Mouse (Mus musculus): ENCODE data around the gene Lamb3.
A peak's percentile ranks its signal among the peaks of the same experiment; 100 is the strongest.

The Lamb3 gene

GRCm38 (mm10) chr1:193201383-193201778, 6.1 kb upstream of the Lamb3 start, which contains the start of gene Traf3ip3:
Gene Traf3ip3, minus strand, starts transcription at chr1:193201703.
- DNase-seq (ENCODE audit: low read depth) = no peak

- no peak for DNase-seq (ENCODE audit: low read depth)
These were observed 3.7 kb upstream of the Lamb3 start for GRCm38 (mm10) chr1:193203821-193204220.

- DNase-seq (ENCODE audit: low read depth) = no peak
These were observed 2.1 kb upstream of the Lamb3 start for GRCm38 (mm10) chr1:193205431-193205830.

GRCm38 (mm10) chr1:193208178-193208577, 679 bp downstream of the Lamb3 start:
- peak; percentile 30 for DNase-seq (ENCODE audit: low read depth)

GRCm38 (mm10) chr1:193211371-193211770, 3.9 kb downstream of the Lamb3 start:
- no peak for DNase-seq (ENCODE audit: low read depth)

- DNase-seq (ENCODE audit: low read depth) = no peak
These were observed 6.6 kb downstream of the Lamb3 start for GRCm38 (mm10) chr1:193214053-193214452.

GRCm38 (mm10) chr1:193216000-193216399, 8.5 kb downstream of the Lamb3 start:
- no peak for DNase-seq (ENCODE audit: low read depth)

- DNase-seq (ENCODE audit: low read depth) = no peak
These were observed 12.9 kb downstream of the Lamb3 start for GRCm38 (mm10) chr1:193220408-193220807.

GRCm38 (mm10) chr1:193225531-193225930, 18.0 kb downstream of the Lamb3 start:
- DNase-seq (ENCODE audit: low read depth) = no peak

GRCm38 (mm10) chr1:193226114-193226513, 18.6 kb downstream of the Lamb3 start:
- no peak for DNase-seq (ENCODE audit: low read depth)

GRCm38 (mm10) chr1:193226724-193227522, 19.4 kb downstream of the Lamb3 start:
- DNase-seq (ENCODE audit: low read depth) = peak; percentile 6

- DNase-seq (ENCODE audit: low read depth) = no peak
These were observed 20.0 kb downstream of the Lamb3 start for GRCm38 (mm10) chr1:193227537-193227936.

- no peak for DNase-seq (ENCODE audit: low read depth)
These were observed 22.1 kb downstream of the Lamb3 start for GRCm38 (mm10) chr1:193229570-193229969.

GRCm38 (mm10) chr1:193230531-193230930, 23.0 kb downstream of the Lamb3 start:
- DNase-seq (ENCODE audit: low read depth) = no peak

GRCm38 (mm10) chr1:193230935-193231334, 23.4 kb downstream of the Lamb3 start:
- DNase-seq (ENCODE audit: low read depth) = no peak

- DNase-seq (ENCODE audit: low read depth) = no peak
These were observed 25.2 kb downstream of the Lamb3 start for GRCm38 (mm10) chr1:193232732-193233131.

GRCm38 (mm10) chr1:193234130-193234645, 26.7 kb downstream of the Lamb3 start:
- no peak for DNase-seq (ENCODE audit: low read depth)

GRCm38 (mm10) chr1:193234930-193235329, 27.4 kb downstream of the Lamb3 start:
- peak; percentile 49 for DNase-seq (ENCODE audit: low read depth)

- DNase-seq (ENCODE audit: low read depth) = no peak
These were observed 30.9 kb downstream of the Lamb3 start for GRCm38 (mm10) chr1:193238426-193238825.

GRCm38 (mm10) chr1:193241436-193241835, 33.9 kb downstream of the Lamb3 start:
- no peak for DNase-seq (ENCODE audit: low read depth)

GRCm38 (mm10) chr1:193242238-193242637, 34.7 kb downstream of the Lamb3 start:
- DNase-seq (ENCODE audit: low read depth) = peak; percentile 87

- DNase-seq (ENCODE audit: low read depth) = peak; percentile 9
These were observed 35.4 kb downstream of the Lamb3 start for GRCm38 (mm10) chr1:193242863-193243262.

- peak; percentile 7 for DNase-seq (ENCODE audit: low read depth)
These were observed 36.2 kb downstream of the Lamb3 start for GRCm38 (mm10) chr1:193243571-193244193.

All from NIH3T3 (cell line).